Mouse (Mus musculus) cortical plate, adult 2 months (tissue): ENCODE results near the gene Rnf121.

Experiments used
- CTCF ChIP-seq: fragments of 200-500 bp; IDR thresholded peaks from 2 replicates; pipeline ENCODE4 v1.5.1; 2011; ENCODE audit warnings: mild to moderate bottlenecking, control low read depth, low read length; ENCODE audit not compliant: insufficient read depth; ENCODE audit errors: extremely low read depth
- POLR2A ChIP-seq: fragments of 200-500 bp; IDR thresholded peaks from 2 replicates; pipeline ENCODE4 v1.6.1; 2011; ENCODE audit warnings: mild to moderate bottlenecking, low read length, control low read depth; ENCODE audit not compliant: insufficient read depth; ENCODE audit errors: extremely low read depth

DNA sequence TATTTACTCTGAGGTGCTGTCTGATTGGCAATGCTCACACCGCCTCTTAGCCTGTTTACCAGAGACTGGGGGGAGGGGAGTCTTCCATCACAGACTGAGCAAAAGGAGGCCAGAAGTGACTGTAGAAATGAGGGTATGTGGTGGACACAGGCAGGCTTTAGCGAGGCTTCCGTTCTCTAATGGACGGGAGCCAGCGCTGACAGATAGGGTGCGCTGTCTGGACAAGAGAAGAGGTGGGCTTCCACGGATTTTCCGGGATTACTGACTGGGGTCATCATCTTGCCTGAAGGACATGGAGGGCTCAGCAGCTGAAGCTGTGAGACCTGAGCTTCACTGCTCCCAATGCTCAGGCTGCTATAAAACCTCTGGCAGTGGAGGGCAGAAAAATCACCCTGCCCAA is 37.0 kb upstream of the Rnf121 start:
- TF ChIP-seq CTCF (no peak), POLR2A (no peak)
